Mouse (Mus musculus) v-Abl transformed pro-B cells (cell line): ENCODE results near the gene Ush2a.

ENCODE experiments used
- in situ Hi-C, 2 experiments: fragments of 400-800 bp; cut with MboI; formaldehyde crosslinking; loops; one replicate each; pipeline ENCODE4 v1.15.1; 2025; ENCODE audit not compliant: unreplicated experiment in 2 of 2

Ush2a gene

DNA sequence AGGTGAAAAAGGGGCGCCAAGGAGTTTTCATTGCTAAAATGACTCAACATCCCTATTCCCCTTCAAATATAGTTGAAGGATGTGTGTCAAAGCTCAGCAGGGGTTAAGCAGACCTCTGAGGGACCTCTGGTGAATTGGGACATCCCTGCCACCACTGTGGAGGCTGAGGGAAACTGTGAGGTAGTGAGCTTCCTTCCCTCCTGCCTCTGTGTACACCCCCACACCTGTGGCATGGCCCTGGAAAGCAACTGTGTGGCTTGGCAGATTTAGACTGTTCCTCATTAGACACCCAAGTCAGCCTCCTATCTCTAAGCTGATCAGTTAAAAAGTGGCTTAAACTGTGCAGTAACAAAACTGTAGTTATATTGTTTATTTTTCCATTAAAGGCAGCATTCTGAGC, 275.2 kb downstream of the Ush2a start:
- in situ Hi-C loops, result no loop called here

DNA sequence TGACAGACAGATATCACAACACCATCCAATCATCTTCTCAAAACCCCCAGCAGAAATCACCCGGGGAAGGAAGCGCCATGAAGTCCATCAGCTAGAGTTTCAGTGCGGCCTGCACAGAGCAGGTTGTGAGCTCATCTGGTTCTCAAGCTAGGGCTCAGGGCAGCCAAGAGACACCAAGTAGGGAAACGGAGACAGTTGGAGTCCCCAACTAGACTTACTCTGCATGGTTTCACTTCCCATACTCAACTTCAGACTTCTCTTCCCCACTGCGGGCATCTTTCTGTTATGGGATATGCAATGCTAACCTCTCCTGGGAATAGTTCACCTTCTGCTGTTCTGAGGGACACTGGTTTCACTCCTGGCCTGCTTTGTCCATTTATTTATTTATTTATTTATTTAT, 277.8 kb downstream of the Ush2a start:
- in situ Hi-C loops, result no loop called here

DNA sequence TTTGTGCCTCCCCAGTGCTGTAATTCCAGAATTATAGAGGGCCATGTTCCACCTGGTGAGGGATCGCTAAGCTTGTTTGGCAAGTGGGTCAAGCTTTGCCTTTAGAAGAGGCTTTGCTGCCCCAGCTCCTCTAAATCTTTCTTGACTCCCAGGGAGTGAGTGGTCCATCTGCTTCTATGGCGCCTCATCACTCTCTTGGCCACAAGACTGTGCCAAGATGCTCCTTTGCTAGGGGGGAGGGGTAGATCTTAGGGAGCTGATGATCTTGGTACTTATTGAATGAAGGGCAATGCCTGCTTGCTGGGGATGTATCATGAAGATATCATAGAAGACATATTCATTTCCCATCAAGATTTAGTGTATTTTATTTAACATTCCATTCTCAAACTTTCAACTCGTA, 279.7 kb downstream of the Ush2a start:
- in situ Hi-C loops, result no loop called here

DNA sequence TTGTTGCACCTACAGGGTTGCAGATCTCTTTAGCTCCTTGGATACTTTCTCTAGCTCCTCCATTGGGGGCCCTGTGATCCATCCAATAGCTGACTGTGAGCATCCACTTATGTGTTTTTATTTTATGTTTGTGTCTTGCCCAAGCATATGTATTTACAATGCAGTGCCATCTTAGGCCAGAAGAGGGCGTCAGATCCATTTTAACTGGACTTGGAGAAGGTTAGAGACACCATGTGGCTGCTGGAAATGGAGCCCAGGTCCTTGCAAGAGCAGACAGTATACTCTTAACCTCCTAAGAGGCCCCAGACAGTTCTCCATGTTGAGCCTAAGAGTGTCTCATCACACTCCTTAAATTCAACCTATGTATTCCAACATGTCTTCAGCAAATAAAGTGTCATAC, 281.5 kb downstream of the Ush2a start:
- in situ Hi-C loops, result no loop called here

DNA sequence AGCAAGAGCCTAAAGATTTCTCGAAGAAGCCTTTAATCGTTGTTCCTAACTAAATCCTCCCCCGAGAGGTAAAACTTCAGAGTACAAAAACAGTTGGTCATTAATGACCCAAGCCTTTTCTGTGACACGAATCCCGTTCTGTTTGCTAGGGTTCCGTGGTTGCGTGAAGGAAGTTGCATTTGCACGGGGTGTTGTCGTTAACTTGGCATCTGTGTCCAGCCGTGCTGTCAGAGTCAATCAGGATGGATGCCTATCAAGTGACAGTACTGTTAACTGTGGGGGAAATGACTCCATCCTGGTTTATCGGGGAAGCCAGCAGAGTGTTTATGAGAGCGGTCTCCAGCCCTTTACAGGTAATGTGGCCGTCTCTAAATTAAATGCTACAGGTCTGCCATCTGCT, 287.9 kb downstream of the Ush2a start:
- in situ Hi-C loops, result no loop called here

DNA sequence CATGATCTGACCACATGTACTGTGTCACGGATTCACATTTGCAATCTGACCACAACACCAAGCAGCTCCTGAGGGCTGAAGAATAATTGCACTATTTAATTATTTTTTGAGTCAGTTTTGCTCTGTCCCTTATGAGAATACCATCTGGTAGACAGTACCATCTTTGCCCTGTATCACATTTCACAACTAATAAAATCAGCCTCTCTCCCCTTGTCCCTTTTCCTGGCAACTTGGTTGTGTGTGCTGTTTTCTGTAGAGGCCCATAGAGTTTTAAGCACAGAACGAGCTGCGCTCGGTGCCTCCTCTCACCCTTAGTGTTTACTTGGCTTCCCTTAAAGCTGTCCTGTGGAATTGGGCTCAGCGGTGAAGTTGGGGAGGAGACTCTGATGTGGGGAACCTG, 290.0 kb downstream of the Ush2a start:
- in situ Hi-C loops, result no loop called here

DNA sequence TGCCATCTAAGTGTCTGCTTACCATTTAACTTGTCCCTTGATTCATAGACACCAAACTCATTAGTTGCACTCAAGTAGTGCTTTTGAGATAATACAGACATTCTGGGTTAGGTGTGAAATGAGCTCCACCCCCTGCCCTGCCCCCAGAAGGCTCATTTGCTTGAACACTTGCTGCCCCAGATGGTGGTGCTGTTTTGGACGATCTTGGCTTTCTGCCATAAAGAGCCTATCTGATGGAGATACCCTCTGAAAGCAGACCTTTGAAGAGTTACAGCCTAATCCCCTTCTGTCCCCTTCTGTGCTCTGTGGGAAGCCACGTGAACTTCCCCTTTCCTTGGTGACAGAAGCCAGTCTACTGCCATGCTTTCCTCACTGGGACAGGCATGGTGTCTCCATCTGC, 297.1 kb downstream of the Ush2a start:
- in situ Hi-C loops, result no loop called here

DNA sequence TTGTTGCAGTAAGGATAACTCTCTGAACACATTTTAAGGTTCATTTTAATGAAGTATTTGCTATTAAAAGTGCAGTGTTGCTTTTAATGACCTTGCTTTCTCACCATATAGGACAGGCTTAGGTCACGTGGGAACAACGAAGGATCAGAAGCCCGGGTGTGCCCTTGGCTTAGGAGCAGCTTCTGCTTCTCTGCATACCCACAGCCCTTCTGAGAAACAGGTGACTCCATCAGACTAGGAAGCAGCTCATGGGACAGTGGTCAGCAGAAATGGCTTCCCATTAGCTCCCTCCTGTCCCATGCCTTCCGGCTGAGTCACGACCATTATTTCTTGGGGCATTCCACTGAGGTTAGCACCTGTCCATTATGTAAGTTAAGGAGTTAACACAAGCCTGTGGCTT, 304.4 kb downstream of the Ush2a start:
- in situ Hi-C loops, result no loop called here

DNA sequence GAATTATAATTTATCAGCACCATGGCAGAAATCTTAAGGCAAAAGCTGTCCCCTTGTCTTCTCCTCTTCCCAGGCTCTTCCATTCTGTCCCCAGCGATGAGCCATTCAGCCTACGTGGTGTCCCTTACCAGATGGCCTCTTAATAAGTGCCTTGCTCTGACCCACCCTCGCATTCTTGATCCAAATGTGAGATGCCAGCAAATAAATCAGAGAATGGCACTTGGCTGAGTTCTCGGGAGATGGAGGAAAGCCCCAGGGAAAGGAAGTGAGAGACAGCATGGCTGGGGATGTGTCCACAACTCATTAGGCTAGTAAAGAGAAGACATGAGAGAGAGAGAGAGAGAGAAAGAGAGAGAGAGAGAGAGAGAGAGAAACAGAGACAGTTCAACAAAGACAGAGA, 305.7 kb downstream of the Ush2a start:
- in situ Hi-C loops, result no loop called here

DNA sequence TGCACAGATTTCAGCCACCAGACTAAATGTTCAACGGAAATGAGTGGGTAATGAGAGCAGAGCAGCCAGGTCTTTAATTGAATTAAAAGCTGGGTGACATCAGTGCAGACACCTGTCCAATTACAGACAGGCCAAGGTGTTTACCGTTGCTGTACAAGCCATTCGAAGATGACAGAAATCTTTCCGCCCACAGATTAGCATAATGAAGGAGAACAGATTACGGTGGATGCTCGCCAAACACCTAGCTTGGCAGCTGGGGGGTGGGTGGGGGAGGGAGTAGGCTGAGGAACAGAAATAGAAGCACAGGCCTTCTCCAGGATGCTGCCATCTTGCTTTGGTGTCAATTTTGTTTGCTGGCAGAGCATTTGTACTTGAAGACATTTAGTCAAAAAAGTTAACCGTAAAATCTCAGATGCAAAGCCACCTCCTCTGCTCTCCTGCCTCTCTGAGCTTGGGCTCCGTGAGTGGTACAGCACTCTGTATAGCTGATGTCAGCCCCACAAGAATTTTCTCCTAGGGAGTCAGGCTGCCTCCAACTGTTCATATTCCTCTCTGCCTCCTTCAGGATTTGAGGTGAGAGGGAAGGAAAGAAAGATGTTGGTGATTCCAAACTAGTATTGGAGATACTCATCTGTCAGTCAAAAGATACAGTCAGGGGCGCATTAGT, 306.6 kb downstream of the Ush2a start:
- in situ Hi-C loops, result no loop called here

DNA sequence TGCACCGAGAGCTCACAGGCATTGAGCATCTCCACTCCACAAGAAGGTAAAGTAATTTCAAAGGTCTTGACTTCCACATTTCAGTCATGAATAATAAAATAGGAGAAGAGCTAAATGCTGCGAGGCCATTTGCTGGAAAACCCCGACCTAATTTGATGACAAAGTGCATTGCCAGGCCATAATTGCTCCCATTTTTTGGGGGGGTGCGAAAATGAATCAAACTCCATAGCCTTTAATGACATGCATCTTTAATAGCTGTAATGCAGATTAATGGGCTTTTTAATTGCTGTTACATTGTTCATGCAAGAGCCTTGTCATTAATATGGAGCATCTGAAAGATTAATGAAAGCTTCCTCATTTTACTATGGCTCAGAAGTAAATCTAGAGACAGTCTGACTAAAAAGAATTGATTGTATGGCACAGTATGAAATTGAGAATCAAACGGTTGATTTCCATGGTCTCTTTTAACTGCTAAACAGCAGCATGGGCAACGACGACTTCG, 314.5 kb downstream of the Ush2a start:
- in situ Hi-C loops, result no loop called here

DNA sequence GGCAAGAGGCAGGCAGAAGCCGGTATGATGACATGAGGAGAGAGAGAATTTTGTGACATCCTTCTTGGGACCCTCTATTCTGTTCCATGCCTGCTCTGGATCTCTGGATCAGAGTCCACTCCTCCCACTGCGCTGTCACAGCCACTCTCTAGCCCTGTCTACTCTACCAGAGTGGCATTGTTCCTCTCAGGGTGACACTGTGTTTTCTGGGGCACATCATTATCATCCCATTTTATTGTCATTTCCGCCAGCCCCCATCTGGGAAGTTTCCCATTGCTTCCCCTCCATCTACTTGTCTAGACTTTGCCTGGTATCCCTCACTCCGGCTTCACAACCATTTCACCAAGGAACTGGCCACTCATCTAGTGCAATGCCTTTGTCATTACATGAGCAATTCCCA, 315.6 kb downstream of the Ush2a start:
- in situ Hi-C loops, result no loop called here

DNA sequence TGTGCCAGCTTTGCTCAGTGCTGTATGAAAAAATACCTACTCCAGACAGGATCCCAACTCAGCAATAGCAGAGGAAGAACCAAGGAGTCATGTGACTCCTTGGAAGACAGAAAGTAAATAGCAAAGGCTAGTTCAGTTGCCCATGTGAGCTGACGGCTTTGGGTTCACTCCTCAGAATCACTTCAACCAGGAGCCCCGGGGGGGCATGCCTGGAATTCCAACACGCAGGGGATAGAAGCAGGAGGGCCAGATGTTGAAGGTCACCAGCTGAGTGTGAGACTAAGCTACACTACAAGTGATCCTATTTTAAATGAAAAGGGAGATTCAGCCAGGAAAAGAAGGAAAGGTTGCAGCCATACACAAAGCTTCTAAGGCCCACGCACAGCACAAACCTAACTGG, 319.3 kb downstream of the Ush2a start:
- in situ Hi-C loops, result no loop called here

DNA sequence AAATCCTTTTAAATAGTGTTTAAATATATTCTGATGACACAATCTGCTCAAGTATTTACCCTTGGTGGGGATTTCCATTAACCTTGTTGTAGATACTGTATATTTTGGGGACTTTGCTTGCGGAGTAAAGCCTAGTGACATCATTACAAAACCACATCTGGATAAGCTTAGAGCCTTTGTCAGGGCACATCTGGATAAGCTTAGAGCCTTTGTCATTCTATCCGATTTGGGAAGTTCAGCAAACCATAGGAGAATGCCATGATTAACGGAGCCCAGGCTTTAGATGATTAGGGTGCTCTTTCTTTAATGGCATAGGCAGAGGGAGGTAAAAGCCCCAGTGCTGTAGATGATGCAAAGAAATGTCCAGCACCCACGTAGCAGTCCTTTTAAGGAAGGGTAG, 333.4 kb downstream of the Ush2a start:
- in situ Hi-C loops, result no loop called here

DNA sequence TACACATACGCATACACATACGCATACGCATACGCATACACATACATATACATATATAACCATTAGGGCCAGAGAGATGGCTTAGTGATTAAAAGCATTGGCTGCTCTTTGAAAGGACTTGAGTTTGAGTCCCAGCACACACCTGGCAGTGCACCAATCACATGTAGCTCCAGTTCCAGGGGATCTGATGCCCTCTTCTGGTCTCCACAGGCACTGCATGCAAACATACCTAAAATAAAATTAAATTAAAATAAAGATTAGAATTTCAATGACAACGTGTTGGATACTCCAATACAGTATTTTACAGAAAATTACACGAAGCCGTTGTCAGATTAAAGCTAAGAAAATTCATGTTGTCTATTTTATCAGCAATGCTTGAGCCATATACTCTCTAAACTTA, 336.2 kb downstream of the Ush2a start:
- in situ Hi-C loops, result no loop called here

DNA sequence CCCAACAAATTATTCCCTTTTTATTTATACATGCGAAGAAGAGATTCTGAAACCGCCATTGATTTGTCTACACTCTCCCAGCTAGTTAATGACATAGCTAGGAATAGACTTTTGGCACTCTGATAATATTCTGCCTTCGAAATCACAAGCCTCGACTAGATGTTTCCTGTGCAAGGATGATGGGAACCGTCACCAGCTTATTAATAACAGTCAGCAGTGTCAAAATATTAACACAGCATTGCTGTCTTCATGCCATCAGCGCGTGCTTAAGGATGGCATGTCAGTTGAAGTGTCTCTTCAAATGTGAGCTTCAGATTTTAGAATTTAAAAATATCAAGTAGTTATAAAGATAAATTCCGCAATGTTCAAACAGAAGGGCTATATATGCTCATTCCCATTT, 337.3 kb downstream of the Ush2a start:
- in situ Hi-C loops, result no loop called here

DNA sequence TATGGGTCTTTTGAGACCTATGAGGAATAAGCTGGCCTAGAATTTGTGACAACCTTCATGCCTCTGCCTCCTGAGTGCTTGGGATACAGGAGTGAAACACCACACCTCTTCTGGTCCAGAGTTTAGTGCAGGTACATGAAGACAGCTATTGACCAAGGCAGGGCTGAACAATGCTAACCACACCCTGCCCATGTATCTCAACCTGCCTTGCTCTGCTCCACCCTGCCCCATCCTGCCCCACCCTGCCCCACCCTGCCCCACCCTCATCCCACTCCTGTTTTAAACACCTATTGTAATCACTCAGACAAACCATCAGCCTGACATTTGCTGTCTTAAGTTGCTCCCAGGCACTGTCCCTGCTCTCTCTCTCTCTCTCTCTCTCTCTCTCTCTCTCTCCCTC, 344.6 kb downstream of the Ush2a start:
- in situ Hi-C loops, result no loop called here

DNA sequence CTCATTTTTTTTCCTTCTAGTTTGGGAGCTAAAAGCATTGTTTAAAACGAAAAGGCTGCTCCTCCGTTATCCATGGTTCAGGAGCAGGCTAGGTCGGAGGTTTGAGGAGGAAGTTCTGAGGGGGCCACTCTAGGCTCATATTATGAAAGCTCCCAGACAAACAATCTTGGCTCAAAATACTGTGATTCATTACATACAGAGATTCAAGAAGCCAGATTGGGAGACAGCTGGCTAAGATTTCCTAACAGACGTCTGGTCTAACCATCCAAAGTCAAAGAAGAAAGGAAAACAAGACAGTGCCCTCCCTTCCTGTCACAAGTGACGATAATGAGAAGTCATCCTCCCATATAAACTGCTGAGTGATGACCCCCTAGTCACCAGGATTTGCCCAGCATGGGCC, 354.7 kb downstream of the Ush2a start:
- in situ Hi-C loops, result no loop called here

DNA sequence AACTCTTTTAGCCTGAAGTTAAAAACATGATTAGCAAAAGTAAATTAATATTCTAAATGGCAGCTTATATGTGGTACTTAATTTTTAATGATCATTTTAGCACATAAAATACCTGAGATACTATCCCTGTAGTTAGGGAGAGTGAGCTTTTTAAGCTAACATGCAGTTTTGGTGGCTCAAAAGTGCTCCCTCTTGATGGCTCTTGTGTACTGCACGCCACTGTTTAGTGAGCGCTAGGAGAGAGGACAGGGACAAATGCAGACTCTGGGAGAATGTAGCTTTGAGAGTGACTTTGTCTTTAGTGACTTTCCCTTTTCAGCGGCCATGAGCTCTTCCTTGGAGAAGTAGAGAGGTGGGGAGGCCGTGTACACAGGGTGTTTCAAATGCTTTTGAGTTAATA, 371.9 kb downstream of the Ush2a start:
- in situ Hi-C loops, result no loop called here

DNA sequence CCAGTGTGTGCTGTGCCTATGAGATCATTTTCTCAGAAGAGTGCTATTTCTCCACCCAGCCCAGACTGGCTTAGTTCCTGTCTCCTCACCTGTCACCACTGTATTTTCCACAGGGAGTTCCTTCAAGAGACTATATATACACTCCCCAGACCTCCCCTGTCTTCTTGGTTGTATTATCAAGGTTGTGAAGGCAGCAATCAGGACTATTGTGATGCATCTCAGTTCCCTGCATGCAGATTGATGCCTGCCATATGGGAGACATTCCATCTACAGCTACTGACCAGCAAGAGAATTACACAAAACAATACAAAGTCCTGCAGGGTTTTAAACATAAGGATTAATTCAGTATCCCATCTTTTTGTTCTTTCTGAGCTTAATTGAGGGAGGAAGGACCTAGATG, 377.8 kb downstream of the Ush2a start:
- in situ Hi-C loops, result no loop called here

DNA sequence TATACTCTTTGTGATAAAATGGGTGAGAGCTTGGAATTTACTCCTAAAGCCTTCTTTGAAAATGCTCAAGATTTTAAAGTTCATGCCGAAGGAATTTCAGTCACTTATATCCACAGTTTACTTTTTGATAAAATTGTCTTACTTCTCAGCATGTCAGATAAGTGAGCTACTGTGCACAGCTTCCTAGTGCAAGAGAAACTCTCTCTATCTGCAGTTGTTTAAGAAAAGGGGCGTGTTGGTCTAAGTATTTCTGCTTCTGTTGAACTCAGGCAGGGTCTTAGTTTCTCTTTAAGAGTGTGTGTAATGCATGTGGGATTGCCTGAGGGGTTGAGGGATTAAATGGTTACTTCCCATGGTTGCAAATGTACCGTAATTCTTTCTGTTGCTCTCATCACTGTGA, 381.3 kb downstream of the Ush2a start:
- in situ Hi-C loops, result no loop called here

DNA sequence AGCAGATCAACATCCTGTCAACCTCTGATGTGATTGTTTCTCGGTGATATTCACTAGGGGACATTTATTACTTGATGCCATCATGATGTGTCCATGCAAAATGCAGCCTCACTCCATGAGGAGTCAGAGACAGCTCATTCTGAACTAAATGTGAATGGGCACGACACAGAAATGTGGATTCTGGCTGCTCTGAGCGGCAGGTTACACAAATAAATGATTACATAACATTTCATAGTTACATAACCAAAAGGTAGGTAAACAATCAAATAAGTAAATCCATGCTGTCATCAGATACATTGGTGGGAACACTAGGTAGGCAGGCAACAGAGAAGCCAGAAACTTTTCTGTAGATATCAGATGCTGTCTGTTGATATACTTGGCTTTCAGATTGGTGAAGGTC, 391.2 kb downstream of the Ush2a start:
- in situ Hi-C loops, result no loop called here

DNA sequence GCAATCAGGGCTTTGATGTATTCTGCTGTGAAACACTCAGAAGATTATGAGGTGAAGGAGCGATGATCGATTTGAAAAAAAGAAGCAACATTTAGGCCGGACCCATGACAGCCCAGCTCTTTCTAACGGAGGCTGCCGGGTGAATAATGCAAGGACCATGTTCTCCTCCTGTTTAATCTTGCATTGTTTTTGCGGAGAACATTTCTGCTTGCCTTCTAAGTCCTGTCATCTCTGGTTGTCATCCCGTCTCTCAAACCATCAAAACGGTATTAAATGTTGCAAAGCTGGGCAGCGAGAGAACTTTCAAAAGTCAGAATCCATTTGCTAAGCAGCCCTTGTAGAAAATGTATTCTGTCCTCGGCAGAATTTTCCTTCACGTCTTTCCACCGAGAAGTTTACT, 394.3 kb downstream of the Ush2a start:
- in situ Hi-C loops, result no loop called here
